11 mouse cellular contexts compared by ENCODE assay signal in the genomic region with DNA sequence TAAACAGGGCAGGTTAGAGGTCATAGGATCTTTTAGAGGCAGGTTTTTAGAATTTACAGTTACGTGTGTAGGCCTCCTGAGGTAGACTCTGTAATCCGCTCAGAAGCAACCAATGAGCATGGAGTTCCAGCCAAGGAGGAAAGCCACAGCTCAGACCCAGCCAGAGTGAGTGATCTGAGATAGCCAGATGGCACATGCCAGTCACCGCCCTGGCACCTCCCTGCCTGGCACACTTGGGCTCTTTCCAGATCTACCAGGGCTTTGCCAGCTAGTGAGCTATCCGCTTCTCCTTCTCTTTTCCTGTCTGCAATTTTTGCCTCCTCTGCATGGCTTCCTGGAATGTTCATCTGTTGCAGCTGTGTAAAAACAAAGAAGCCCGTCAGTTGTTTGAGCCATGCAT.
DNase-seq lines count a peak whose midpoint lies in the region; ATAC-seq and TF ChIP-seq lines count a peak whose summit lies in the region.
"Had no signal": no experiment of that assay in that cellular context is flagged by ENCODE, and none has a peak within 500 bp of the region (broad histone marks: within the 10 kb centered on the region; RNA-seq: fewer than 3 reads in every experiment).

No protein-coding gene starts in this region.

- peak; percentile 46 for DNase-seq in adrenal gland, postnatal 14 days
- DNase-seq in adrenal gland, postnatal 4 days (ENCODE audit: low spot score in 2 of 2): no peak
- no peak for DNase-seq in midbrain, embryonic 14.5 days
- peak; percentile 51 for DNase-seq in forebrain, postnatal 0 days
- DNase-seq in embryonic facial prominence, embryonic 10.5 days (ENCODE audit: low spot score): no peak
- no peak for DNase-seq in urinary bladder, postnatal 10 days (ENCODE audit: low spot score)
- DNase-seq: lung, adult 18-20 months; right cerebral cortex, postnatal 25 days had no signal

- no peak for TF ChIP-seq CTCF in forebrain, postnatal 0 days (IDR thresholded peaks at IDR 0.05; ENCODE audit: low read depth)

- no peak for ATAC-seq in midbrain, embryonic 13.5 days
- ATAC-seq in midbrain, embryonic 14.5 days (ENCODE audit: low FRiP score, low TSS enrichment): no peak
- peak; percentile 50 for ATAC-seq in forebrain, postnatal 0 days
- peak; percentile 97 for ATAC-seq in megakaryocyte progenitor cell, adult 5-6 weeks (replicated peaks; ENCODE audit: poor library complexity)

- H3K4me1 ChIP-seq in midbrain, embryonic 13.5 days (replicated peaks): peaks cover 43% of the 10 kb centered on the region
- peaks cover 11% of the 10 kb centered on the region for H3K4me1 ChIP-seq in midbrain, embryonic 14.5 days (ENCODE audit: control insufficient read depth, insufficient read depth, low read length)
- H3K4me1 ChIP-seq in forebrain, postnatal 0 days (ENCODE audit: insufficient read depth): peaks cover 6% of the 10 kb centered on the region; the same call in 1 of the 2 replicates
- peaks cover 28% of the 10 kb centered on the region for H3K4me1 ChIP-seq in embryonic facial prominence, embryonic 10.5 days

- H3K9me3 ChIP-seq in midbrain, embryonic 13.5 days: no peaks in the 10 kb centered on the region
- H3K9me3 ChIP-seq in midbrain, embryonic 14.5 days (ENCODE audit: control insufficient read depth, low read length): no peaks in the 10 kb centered on the region
- no peaks in the 10 kb centered on the region for H3K9me3 ChIP-seq in forebrain, postnatal 0 days (ENCODE audit: low read length)
- H3K9me3 ChIP-seq in embryonic facial prominence, embryonic 10.5 days: no peaks in the 10 kb centered on the region
- H3K9me3 ChIP-seq: heart, embryonic 15.5 days had no signal

- no peak overlapping the region for H3K4me2 ChIP-seq in midbrain, embryonic 13.5 days (replicated peaks)
- no peak overlapping the region for H3K4me2 ChIP-seq in midbrain, embryonic 14.5 days (ENCODE audit: low read length)
- H3K4me2 ChIP-seq in forebrain, postnatal 0 days (ENCODE audit: low read depth): no peak overlapping the region
- H3K4me2 ChIP-seq: heart, embryonic 15.5 days had no signal

- H3K27ac ChIP-seq in midbrain, embryonic 13.5 days: 0 out of 2 replicates have a peak overlapping the region, but pooled peaks have one; percentile 10
- H3K27ac ChIP-seq in midbrain, embryonic 14.5 days (replicated peaks; ENCODE audit: low read depth, low read length): no peak overlapping the region
- H3K27ac ChIP-seq in forebrain, postnatal 0 days (ENCODE audit: low read depth, low read length): no peak overlapping the region
- H3K27ac ChIP-seq in embryonic facial prominence, embryonic 10.5 days (replicated peaks): no peak overlapping the region; the same call in 1 of the 2 replicates

- no peaks in the 10 kb centered on the region for H3K27me3 ChIP-seq in midbrain, embryonic 13.5 days
- no peaks in the 10 kb centered on the region for H3K27me3 ChIP-seq in midbrain, embryonic 14.5 days (ENCODE audit: control insufficient read depth, insufficient read depth, low read length)
- no peaks in the 10 kb centered on the region for H3K27me3 ChIP-seq in forebrain, postnatal 0 days (ENCODE audit: insufficient read depth, low read length)
- no peaks in the 10 kb centered on the region for H3K27me3 ChIP-seq in embryonic facial prominence, embryonic 10.5 days (replicated peaks; ENCODE audit: low read depth, poor library complexity, severe bottlenecking)
- H3K27me3 ChIP-seq: heart, embryonic 15.5 days had no signal

- no peak overlapping the region; the same call in 1 of the 2 replicates for H3K9ac ChIP-seq in midbrain, embryonic 13.5 days (replicated peaks)
- no peak overlapping the region for H3K9ac ChIP-seq in midbrain, embryonic 14.5 days (replicated peaks; ENCODE audit: low read length)
- H3K9ac ChIP-seq in forebrain, postnatal 0 days: no peak overlapping the region
- H3K9ac ChIP-seq: heart, embryonic 15.5 days had no signal

- 91% methylated on average over 5 of the region's 5 CpGs for WGBS in midbrain, embryonic 13.5 days
- 84% methylated on average over 5 of the region's 5 CpGs for WGBS in midbrain, embryonic 14.5 days
- 52% methylated on average over 5 of the region's 5 CpGs for WGBS in forebrain, postnatal 0 days
- WGBS in embryonic facial prominence, embryonic 10.5 days: 77% methylated on average over 5 of the region's 5 CpGs

- 0 out of 2 replicates have a peak, but pooled peaks cover 4% of the 10 kb centered on the region for H3K36me3 ChIP-seq in midbrain, embryonic 13.5 days
- no peaks in the 10 kb centered on the region for H3K36me3 ChIP-seq in midbrain, embryonic 14.5 days (ENCODE audit: control insufficient read depth, insufficient read depth, low read length)
- H3K36me3 ChIP-seq in forebrain, postnatal 0 days (ENCODE audit: insufficient read depth): peaks cover 11% of the 10 kb centered on the region; the same call in 1 of the 2 replicates
- H3K36me3 ChIP-seq in embryonic facial prominence, embryonic 10.5 days (replicated peaks): no peaks in the 10 kb centered on the region
- H3K36me3 ChIP-seq: heart, embryonic 15.5 days had no signal

- no peak overlapping the region for H3K4me3 ChIP-seq in midbrain, embryonic 13.5 days (replicated peaks)
- H3K4me3 ChIP-seq in midbrain, embryonic 14.5 days (replicated peaks; ENCODE audit: low read depth, low read length): no peak overlapping the region
- no peak overlapping the region for H3K4me3 ChIP-seq in forebrain, postnatal 0 days (ENCODE audit: low read depth, low read length)
- H3K4me3 ChIP-seq in embryonic facial prominence, embryonic 10.5 days: no peak overlapping the region
- H3K4me3 ChIP-seq: heart, embryonic 15.5 days had no signal

Comparison
In these comparisons a context has a peak if more than half of its experiments do, and no peak if none do; other contexts are left out.
1. DNase-seq: peak in adrenal gland, postnatal 14 days (single experiment) and forebrain, postnatal 0 days (single experiment); none in adrenal gland, postnatal 4 days (0 of 2), midbrain, embryonic 14.5 days (single experiment), embryonic facial prominence, embryonic 10.5 days (single experiment) and urinary bladder, postnatal 10 days (single experiment).
2. ATAC-seq: peak in forebrain, postnatal 0 days (single experiment) and megakaryocyte progenitor cell, adult 5-6 weeks (single experiment); none in midbrain, embryonic 13.5 days (single experiment) and midbrain, embryonic 14.5 days (single experiment).